Mouse (Mus musculus): ENCODE measurements at regions not wholly inside any gene's neighbourhood (a gene's known extent, or its start where the extent isn't known, plus 50 kb on each side); places are given as distances from the start of the nearest gene placed in this dataset.

GRCm38 (mm10) chr6:120605471-120605870 lies 60.7 kb upstream of the Cecr2 start:
- H3K4me3 ChIP-seq (ENCODE audit: control insufficient read depth in 1 of 2, insufficient read depth in 1 of 2, low read depth in 2 of 2, low read length in 2 of 2): no peak overlapping the region
- no peak overlapping the region for H3K9ac ChIP-seq (ENCODE audit: control insufficient read depth, low read depth, low read length, poor library complexity, severe bottlenecking)
- DNase-seq (ENCODE audit: low read depth, low spot score): no peak

GRCm38 (mm10) chr6:120604020-120604958 lies 61.9 kb upstream of the Cecr2 start:
- Histone ChIP-seq H3K27me3 (ENCODE audit: control insufficient read depth in 1 of 2, insufficient read depth in 2 of 2, low read length in 2 of 2) (no peaks in the 10 kb centered on the region), H3K79me2 (ENCODE audit: control insufficient read depth, insufficient read depth, low read length, poor library complexity) (no peaks in the 10 kb centered on the region), H3K4me3 (ENCODE audit: control insufficient read depth in 1 of 2, insufficient read depth in 1 of 2, low read depth in 2 of 2, low read length in 2 of 2) (peak overlapping the region; percentile 8 to 27; a peak in 3 of 4 replicates), H3K9ac (ENCODE audit: control insufficient read depth, low read depth, low read length, poor library complexity, severe bottlenecking) (peak overlapping the region; percentile 44), H3K27ac (ENCODE audit: control insufficient read depth, low read depth, low read length) (peak overlapping the region; percentile 89), H3K36me3 (ENCODE audit: control insufficient read depth in 1 of 2, insufficient read depth in 2 of 2, low read length in 2 of 2) (peaks cover 0 to 27% of the 10 kb centered on the region in 2 experiments; a peak in 2 of 4 replicates), H3K9me3 (replicated peaks; ENCODE audit: insufficient read depth, low read length) (no peaks in the 10 kb centered on the region), H3K4me1 (ENCODE audit: control insufficient read depth in 1 of 2, insufficient read depth in 2 of 2, low read length in 2 of 2) (peaks cover 13 to 27% of the 10 kb centered on the region in 2 experiments)
- DNase-seq (ENCODE audit: low read depth, low spot score): peak; percentile 88
- TF ChIP-seq ZKSCAN1 (IDR thresholded peaks at IDR 0.05; ENCODE audit: low read depth, low read length) (peak; percentile 25; the same call in 1 of the 2 replicates), TCF12 (IDR thresholded peaks at IDR 0.05; ENCODE audit: low read depth, low read length) (peak; percentile 56; the same call in 1 of the 2 replicates), MYC (IDR thresholded peaks at IDR 0.05; ENCODE audit: low read depth, low read length) (peak; percentile 53; the same call in 1 of the 2 replicates), MAFK (IDR thresholded peaks at IDR 0.05; ENCODE audit: borderline replicate concordance, low read depth, low read length) (no peak), JUND (IDR thresholded peaks at IDR 0.05; ENCODE audit: low read depth, low read length) (no peak), ETS1 (IDR thresholded peaks at IDR 0.05; ENCODE audit: low read depth, low read length) (peak; percentile 56), GABPA (IDR thresholded peaks at IDR 0.05; ENCODE audit: low read depth, low read length) (no peak), POLR2A (IDR thresholded peaks at IDR 0.05; ENCODE audit: control insufficient read depth in 1 of 2, insufficient read depth in 1 of 2, low read depth in 1 of 2, low read length in 2 of 2, poor library complexity in 1 of 2) (0 out of 4 replicates have a peak, but pooled peaks of 1 of the 2 experiments have one; percentile 26), TBP (IDR thresholded peaks at IDR 0.05; ENCODE audit: low read depth, low read length) (no peak), POLR2AphosphoS2 (IDR thresholded peaks at IDR 0.05; ENCODE audit: low read length) (no peak), BHLHE40 (IDR thresholded peaks at IDR 0.05; ENCODE audit: borderline replicate concordance, low read depth, low read length) (no peak), SIN3A (IDR thresholded peaks at IDR 0.05; ENCODE audit: low read length) (peak; percentile 48), RCOR1 (IDR thresholded peaks at IDR 0.05; ENCODE audit: low read depth, low read length) (peak; percentile 79), MEF2A (IDR thresholded peaks at IDR 0.05; ENCODE audit: extremely low read depth, insufficient replicate concordance, low read depth, low read length, poor library complexity, severe bottlenecking) (no peak), KAT2A (conservative IDR thresholded peaks at IDR 0.05; ENCODE audit: low read depth, low read length) (0 out of 2 replicates have a peak, but pooled peaks have one; percentile 27), CHD1 (IDR thresholded peaks at IDR 0.05; ENCODE audit: low read depth, low read length) (no peak), ZMIZ1 (IDR thresholded peaks at IDR 0.05; ENCODE audit: low read depth, low read length) (peak; percentile 54; the same call in 1 of the 2 replicates), MYB (IDR thresholded peaks at IDR 0.05; ENCODE audit: low read depth, low read length) (0 out of 2 replicates have a peak, but pooled peaks have one; percentile 12), E2F4 (IDR thresholded peaks at IDR 0.05; ENCODE audit: borderline replicate concordance, low read depth, low read length) (peak; percentile 74), NRF1 (IDR thresholded peaks at IDR 0.05; ENCODE audit: insufficient read depth, low read depth, low read length, poor library complexity, severe bottlenecking) (no peak), ELF1 (IDR thresholded peaks at IDR 0.05; ENCODE audit: low read depth, low read length) (no peak), CHD2 (IDR thresholded peaks at IDR 0.05; ENCODE audit: low read length) (no peak; the same call in 1 of the 2 replicates)

More at GRCm38 (mm10) chr6:120605471-120605870, 60.7 kb upstream of the Cecr2 start:
- Histone ChIP-seq H3K27me3 (ENCODE audit: control insufficient read depth in 1 of 2, insufficient read depth in 2 of 2, low read length in 2 of 2) (no peaks in the 10 kb centered on the region), H3K79me2 (ENCODE audit: control insufficient read depth, insufficient read depth, low read length, poor library complexity) (no peaks in the 10 kb centered on the region), H3K27ac (ENCODE audit: control insufficient read depth, low read depth, low read length) (peak overlapping the region; percentile 89; the same call in 1 of the 2 replicates), H3K4me1 (ENCODE audit: control insufficient read depth in 1 of 2, insufficient read depth in 2 of 2, low read length in 2 of 2) (peaks cover 11 to 27% of the 10 kb centered on the region in 2 experiments), H3K9me3 (replicated peaks; ENCODE audit: insufficient read depth, low read length) (no peaks in the 10 kb centered on the region), H3K36me3 (ENCODE audit: control insufficient read depth in 1 of 2, insufficient read depth in 2 of 2, low read length in 2 of 2) (peaks cover 0 to 25% of the 10 kb centered on the region in 2 experiments; a peak in 2 of 4 replicates)
- TF ChIP-seq CTCF (IDR thresholded peaks at IDR 0.05 in 2 of 3, conservative IDR thresholded peaks at IDR 0.05 in 1 of 3; ENCODE audit: control insufficient read depth in 1 of 3, insufficient read depth in 1 of 3, low read depth in 2 of 3, low read length in 3 of 3, poor library complexity in 1 of 3, severe bottlenecking in 1 of 3) (no peak), EP300 (IDR thresholded peaks at IDR 0.05; ENCODE audit: low read depth in 1 of 2, low read length in 2 of 2) (peak; percentile 61 to 74), KAT2A (conservative IDR thresholded peaks at IDR 0.05; ENCODE audit: low read depth, low read length) (no peak), JUND (IDR thresholded peaks at IDR 0.05; ENCODE audit: low read depth, low read length) (no peak), TCF12 (IDR thresholded peaks at IDR 0.05; ENCODE audit: low read depth, low read length) (peak; percentile 81), USF1 (IDR thresholded peaks at IDR 0.05; ENCODE audit: low read depth, low read length) (no peak), SIN3A (IDR thresholded peaks at IDR 0.05; ENCODE audit: low read length) (peak; percentile 38; the same call in 1 of the 2 replicates), TAL1 (IDR thresholded peaks at IDR 0.05; ENCODE audit: low read length) (peak; percentile 56), GATA1 (IDR thresholded peaks at IDR 0.05; ENCODE audit: low read depth, low read length) (peak; percentile 69; the same call in 1 of the 2 replicates), RAD21 (IDR thresholded peaks at IDR 0.05; ENCODE audit: low read depth, low read length) (no peak), RCOR1 (IDR thresholded peaks at IDR 0.05; ENCODE audit: low read depth, low read length) (no peak), BHLHE40 (IDR thresholded peaks at IDR 0.05; ENCODE audit: borderline replicate concordance, low read depth, low read length) (peak; percentile 39; the same call in 1 of the 2 replicates), ETS1 (IDR thresholded peaks at IDR 0.05; ENCODE audit: low read depth, low read length) (peak; percentile 82)

Data from MEL (cell line).